Mouse (Mus musculus): ENCODE results near the gene Sec14l1. TPM values are rescaled to one million over a fixed set of nuclear protein-coding genes. Genes with fewer than 3 reads are reported as not detected.
A peak's percentile ranks its signal among the peaks of the same experiment; 100 is the strongest.

Sec14l1 gene
- polyA plus RNA-seq, 1 experiment from 2014 or later: 9.2 TPM

GRCm38 (mm10) chr11:117105315-117105714 lies 9.7 kb upstream of the Sec14l1 start:
- WGBS (ENCODE audit: insufficient replicate concordance): 51% methylated on average over 3 of the region's 3 CpGs
- H3K27ac ChIP-seq (ENCODE audit: low read depth): no peak overlapping the region
- ATAC-seq (no peak), DNase-seq (no peak)
- H3K36me3 ChIP-seq (replicated peaks; ENCODE audit: insufficient read depth, low read length): no peaks in the 10 kb centered on the region
- no peak overlapping the region for H3K9ac ChIP-seq (replicated peaks)
- H3K9me3 ChIP-seq (ENCODE audit: low read length): no peaks in the 10 kb centered on the region
- H3K4me2 ChIP-seq (ENCODE audit: low read depth, low read length): no peak overlapping the region
- H3K27me3 ChIP-seq (ENCODE audit: insufficient read depth, low read length): no peaks in the 10 kb centered on the region
- no peak overlapping the region for H3K4me3 ChIP-seq (ENCODE audit: low read depth, low read length)
- H3K4me1 ChIP-seq (ENCODE audit: insufficient read depth): peaks cover 18% of the 10 kb centered on the region
- no peak for TF ChIP-seq EP300 (IDR thresholded peaks at IDR 0.05; ENCODE audit: low read depth)
- no peak for TF ChIP-seq CTCF (IDR thresholded peaks at IDR 0.05; ENCODE audit: low read depth)

DNA sequence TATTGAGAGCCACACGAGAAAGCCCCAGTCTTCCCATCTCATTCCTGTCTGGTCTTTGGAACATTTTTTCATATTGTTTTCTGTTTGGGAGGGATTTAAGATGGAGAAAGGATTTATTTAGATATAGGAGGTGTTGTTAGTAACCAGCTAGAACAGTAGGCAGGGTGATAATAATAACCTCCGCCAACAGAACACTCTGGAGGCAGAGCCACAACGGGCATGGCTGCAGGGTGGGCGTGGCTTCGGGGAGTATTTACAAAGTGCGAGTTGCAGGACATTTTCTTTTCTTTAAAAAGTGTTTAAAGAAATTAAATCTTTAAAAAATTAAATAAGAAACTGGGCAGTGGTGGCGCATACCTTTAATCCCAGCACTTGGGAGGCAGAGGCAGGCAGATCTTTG lies 9.1 kb upstream of the Sec14l1 start:
- TF ChIP-seq EP300 (IDR thresholded peaks at IDR 0.05; ENCODE audit: low read depth) (no peak), CTCF (IDR thresholded peaks at IDR 0.05; ENCODE audit: low read depth) (no peak)
- DNase-seq (no peak), ATAC-seq (no peak)
- no peak overlapping the region for H3K27ac ChIP-seq (ENCODE audit: low read depth)
- H3K4me2 ChIP-seq (ENCODE audit: low read depth, low read length): no peak overlapping the region
- H3K9ac ChIP-seq (replicated peaks): no peak overlapping the region
- no peaks in the 10 kb centered on the region for H3K27me3 ChIP-seq (ENCODE audit: insufficient read depth, low read length)
- 76% methylated on average over 7 of the region's 7 CpGs for WGBS (ENCODE audit: insufficient replicate concordance)
- H3K4me1 ChIP-seq (ENCODE audit: insufficient read depth): peaks cover 18% of the 10 kb centered on the region
- H3K4me3 ChIP-seq (ENCODE audit: low read depth, low read length): no peak overlapping the region
- H3K36me3 ChIP-seq (replicated peaks; ENCODE audit: insufficient read depth, low read length): no peaks in the 10 kb centered on the region
- no peaks in the 10 kb centered on the region for H3K9me3 ChIP-seq (ENCODE audit: low read length)

DNA sequence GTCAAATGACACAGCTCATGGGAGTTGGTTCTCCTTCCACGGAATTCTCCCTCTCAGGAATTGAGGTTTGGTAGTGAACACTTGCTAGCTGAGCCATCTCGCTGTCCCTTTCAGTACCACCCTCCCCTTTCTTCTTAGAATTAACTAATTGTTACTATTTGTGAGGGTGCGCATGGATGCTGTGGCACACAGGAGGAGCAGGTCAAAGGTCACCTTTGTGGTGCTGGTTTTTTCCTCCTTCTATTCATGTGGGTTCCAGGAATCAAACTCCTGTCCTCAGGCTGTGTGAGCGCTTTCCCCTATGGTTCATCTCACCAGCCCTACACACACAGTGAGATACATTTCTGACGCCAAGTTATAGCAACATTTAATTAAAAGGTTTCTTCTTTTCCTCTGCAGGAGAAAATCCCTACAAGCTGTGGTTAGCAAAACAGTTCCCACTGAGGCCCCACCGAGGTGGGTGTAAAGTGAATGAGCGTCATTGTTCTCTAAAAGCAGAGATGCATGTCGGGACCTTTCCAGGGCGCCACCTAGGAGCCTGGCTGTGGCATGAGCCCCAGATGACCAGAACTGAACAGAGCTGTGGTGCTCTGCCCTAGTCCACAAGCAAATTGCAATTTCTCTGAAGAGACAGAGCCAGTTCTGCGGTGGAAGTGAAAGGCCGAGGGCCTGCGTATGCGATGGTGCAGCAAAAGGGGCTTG lies 8.2 kb upstream of the Sec14l1 start:
- ATAC-seq: no peak
- Histone ChIP-seq H3K4me2 (ENCODE audit: low read depth, low read length) (no peak overlapping the region), H3K4me1 (ENCODE audit: insufficient read depth) (peaks cover 18% of the 10 kb centered on the region), H3K27me3 (ENCODE audit: insufficient read depth, low read length) (no peaks in the 10 kb centered on the region), H3K4me3 (ENCODE audit: low read depth, low read length) (no peak overlapping the region), H3K27ac (ENCODE audit: low read depth) (no peak overlapping the region), H3K36me3 (replicated peaks; ENCODE audit: insufficient read depth, low read length) (no peaks in the 10 kb centered on the region), H3K9ac (replicated peaks) (no peak overlapping the region), H3K9me3 (ENCODE audit: low read length) (no peaks in the 10 kb centered on the region)
- WGBS (ENCODE audit: insufficient replicate concordance): 63% methylated on average over 13 of the region's 13 CpGs
- TF ChIP-seq EP300 (IDR thresholded peaks at IDR 0.05; ENCODE audit: low read depth): no peak
- TF ChIP-seq CTCF (IDR thresholded peaks at IDR 0.05; ENCODE audit: low read depth): no peak
- no peak for DNase-seq

GRCm38 (mm10) chr11:117107837-117108236 lies 7.1 kb upstream of the Sec14l1 start:
- no peak for TF ChIP-seq EP300 (IDR thresholded peaks at IDR 0.05; ENCODE audit: low read depth)
- TF ChIP-seq CTCF (IDR thresholded peaks at IDR 0.05; ENCODE audit: low read depth): no peak
- 80% methylated on average over 2 of the region's 2 CpGs for WGBS (ENCODE audit: insufficient replicate concordance)

DNA sequence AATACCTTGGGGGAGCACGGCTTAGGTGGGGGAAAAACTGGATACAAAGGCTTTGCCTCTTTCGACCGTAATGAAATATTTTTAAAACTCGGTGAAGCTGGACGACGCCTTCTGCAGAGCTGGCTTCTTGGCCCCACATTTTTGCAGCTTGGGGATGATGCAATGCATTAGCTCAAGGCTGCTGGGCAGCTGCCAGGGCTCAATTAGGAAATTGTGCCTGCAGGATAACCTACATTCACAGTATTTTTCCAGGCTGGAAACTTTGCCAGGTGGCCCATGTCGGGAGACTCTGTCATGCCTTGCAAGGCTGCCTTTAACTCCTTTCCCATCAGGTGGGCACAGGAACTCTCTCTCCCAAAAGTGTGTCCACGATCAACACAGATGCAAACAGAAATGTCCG lies 6.4 kb upstream of the Sec14l1 start:
- 52% methylated on average over 9 of the region's 9 CpGs for WGBS (ENCODE audit: insufficient replicate concordance)
- no peak overlapping the region for H3K4me3 ChIP-seq (ENCODE audit: low read depth, low read length)
- H3K4me1 ChIP-seq (ENCODE audit: insufficient read depth): peaks cover 26% of the 10 kb centered on the region
- TF ChIP-seq EP300 (IDR thresholded peaks at IDR 0.05; ENCODE audit: low read depth) (no peak; the same call in 1 of the 2 replicates), CTCF (IDR thresholded peaks at IDR 0.05; ENCODE audit: low read depth) (no peak)
- peak; percentile 52; the same call in 1 of the 2 replicates for ATAC-seq
- peak; percentile 73 for DNase-seq
- H3K4me2 ChIP-seq (ENCODE audit: low read depth, low read length): 0 out of 2 replicates have a peak overlapping the region, but pooled peaks have one; percentile 13
- no peaks in the 10 kb centered on the region for H3K27me3 ChIP-seq (ENCODE audit: insufficient read depth, low read length)
- peak overlapping the region; percentile 41 for H3K27ac ChIP-seq (ENCODE audit: low read depth)
- H3K36me3 ChIP-seq (replicated peaks; ENCODE audit: insufficient read depth, low read length): no peaks in the 10 kb centered on the region
- H3K9ac ChIP-seq (replicated peaks): no peak overlapping the region
- H3K9me3 ChIP-seq (ENCODE audit: low read length): no peaks in the 10 kb centered on the region

More at GRCm38 (mm10) chr11:117107837-117108236, 7.1 kb upstream of the Sec14l1 start:
- no peak overlapping the region for H3K4me3 ChIP-seq (ENCODE audit: low read depth, low read length)
- no peak overlapping the region for H3K4me2 ChIP-seq (ENCODE audit: low read depth, low read length)
- no peaks in the 10 kb centered on the region for H3K36me3 ChIP-seq (replicated peaks; ENCODE audit: insufficient read depth, low read length)
- no peak overlapping the region for H3K9ac ChIP-seq (replicated peaks)
- H3K27ac ChIP-seq (ENCODE audit: low read depth): no peak overlapping the region
- no peak for ATAC-seq
- no peaks in the 10 kb centered on the region for H3K9me3 ChIP-seq (ENCODE audit: low read length)
- no peak for DNase-seq
- no peaks in the 10 kb centered on the region for H3K27me3 ChIP-seq (ENCODE audit: insufficient read depth, low read length)
- H3K4me1 ChIP-seq (ENCODE audit: insufficient read depth): peaks cover 20% of the 10 kb centered on the region

DNA sequence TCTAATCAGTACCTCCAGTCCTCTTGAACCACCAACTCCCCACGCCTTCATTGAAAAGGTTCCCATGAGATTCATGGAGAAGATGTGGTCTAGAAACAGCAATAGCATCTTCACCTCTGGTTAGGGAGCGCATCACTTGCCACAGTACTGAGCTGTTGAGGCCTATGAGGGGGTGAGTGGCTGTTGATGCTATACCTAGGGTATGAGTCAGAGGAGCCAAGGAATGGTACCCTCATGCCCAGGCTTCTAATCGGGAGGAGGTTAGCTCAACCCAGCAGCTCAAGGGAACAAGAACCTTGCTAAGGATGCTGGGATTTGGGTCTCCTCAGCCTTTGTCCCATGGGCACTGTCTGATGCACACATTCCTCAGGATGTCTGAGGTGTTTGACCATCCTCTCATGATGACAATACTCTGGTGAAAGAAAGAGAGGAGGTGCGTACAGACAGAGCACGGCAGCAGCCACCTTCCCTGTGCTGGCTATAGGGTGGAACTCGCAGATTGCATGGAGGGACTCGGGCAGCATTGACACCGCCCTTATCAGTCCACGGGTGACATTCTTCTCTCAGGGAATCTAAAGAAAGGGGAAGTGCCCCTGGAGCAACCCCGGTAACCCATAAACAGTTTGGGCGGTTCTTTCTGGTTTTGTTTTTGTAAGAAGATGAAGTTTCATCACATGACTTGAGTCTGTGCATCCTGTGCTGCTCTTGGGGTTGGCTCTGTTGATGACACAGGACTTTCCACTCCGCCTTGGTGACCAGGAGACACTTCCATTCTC lies 5.6 kb upstream of the Sec14l1 start:
- H3K4me1 ChIP-seq (ENCODE audit: insufficient read depth): peaks cover 34% of the 10 kb centered on the region
- DNase-seq (no peak), ATAC-seq (no peak)
- H3K36me3 ChIP-seq (replicated peaks; ENCODE audit: insufficient read depth, low read length): no peaks in the 10 kb centered on the region
- H3K9ac ChIP-seq (replicated peaks): no peak overlapping the region
- no peak overlapping the region for H3K4me3 ChIP-seq (ENCODE audit: low read depth, low read length)
- peak overlapping the region; percentile 7; the same call in 1 of the 2 replicates for H3K4me2 ChIP-seq (ENCODE audit: low read depth, low read length)
- no peaks in the 10 kb centered on the region for H3K27me3 ChIP-seq (ENCODE audit: insufficient read depth, low read length)
- TF ChIP-seq EP300 (IDR thresholded peaks at IDR 0.05; ENCODE audit: low read depth) (no peak), CTCF (IDR thresholded peaks at IDR 0.05; ENCODE audit: low read depth) (no peak)
- 47% methylated on average over 12 of the region's 12 CpGs for WGBS (ENCODE audit: insufficient replicate concordance)
- no peaks in the 10 kb centered on the region for H3K9me3 ChIP-seq (ENCODE audit: low read length)
- H3K27ac ChIP-seq (ENCODE audit: low read depth): peak overlapping the region; percentile 41

Measured in liver, postnatal 0 days (tissue).